Mouse (Mus musculus) spleen, adult 18-20 months (tissue): ENCODE data around the gene Capn2.

ENCODE experiments used
- DNase-seq, 2 experiments: peaks; one replicate each; pipeline ENCODE4 v3.0.0; 2022; ENCODE audit warnings: mixed read lengths in 2 of 2

The Capn2 gene

GRCm38 (mm10) chr1:182516758-182517676 is at the start of gene Capn2:
TSS of gene Capn2 (minus strand) at chr1:182517608.
- peak; percentile 73 to 87 for DNase-seq

GRCm38 (mm10) chr1:182565351-182565835 is 48.0 kb upstream of the Capn2 start:
- DNase-seq, result no peak

GRCm38 (mm10) chr1:182564408-182565120 is 47.2 kb upstream of the Capn2 start, which contains the start of gene Capn8:
TSS of gene Capn8 (plus strand) at chr1:182565007.
- no peak for DNase-seq

GRCm38 (mm10) chr1:182562576-182563370 is 45.4 kb upstream of the Capn2 start:
- no peak for DNase-seq

GRCm38 (mm10) chr1:182561945-182562514 is 44.6 kb upstream of the Capn2 start:
- DNase-seq, result no peak

- no peak for DNase-seq
Measured at GRCm38 (mm10) chr1:182560390-182561098, 43.1 kb upstream of the Capn2 start.

GRCm38 (mm10) chr1:182559530-182559929 is 42.1 kb upstream of the Capn2 start:
- no peak for DNase-seq

GRCm38 (mm10) chr1:182558271-182558670 is 40.9 kb upstream of the Capn2 start:
- DNase-seq, result no peak

GRCm38 (mm10) chr1:182553649-182554375 is 36.4 kb upstream of the Capn2 start:
- DNase-seq, result peak in 1 of 2 experiments; percentile 25

GRCm38 (mm10) chr1:182550761-182551160 is 33.4 kb upstream of the Capn2 start:
- no peak for DNase-seq

GRCm38 (mm10) chr1:182543906-182544305 is 26.5 kb upstream of the Capn2 start:
- DNase-seq, result no peak

GRCm38 (mm10) chr1:182543136-182543535 is 25.7 kb upstream of the Capn2 start:
- DNase-seq, result no peak

- DNase-seq, result no peak
Measured at GRCm38 (mm10) chr1:182542110-182542509, 24.7 kb upstream of the Capn2 start.

GRCm38 (mm10) chr1:182539023-182539940 is 21.9 kb upstream of the Capn2 start:
- DNase-seq, result peak; percentile 39 to 53

- no peak for DNase-seq
Measured at GRCm38 (mm10) chr1:182535080-182535481, 17.7 kb upstream of the Capn2 start.

- no peak for DNase-seq
Measured at GRCm38 (mm10) chr1:182533583-182533982, 16.2 kb upstream of the Capn2 start.

- DNase-seq, result peak; percentile 44 to 50
Measured at GRCm38 (mm10) chr1:182527921-182528858, 10.8 kb upstream of the Capn2 start.

- no peak for DNase-seq
Measured at GRCm38 (mm10) chr1:182527261-182527766, 9.9 kb upstream of the Capn2 start.
